Mouse (Mus musculus) stomach, embryonic 14.5 days (tissue): ENCODE results near the gene Gm45799. TPM values are rescaled to one million over a fixed set of nuclear protein-coding genes. Genes with fewer than 3 reads are reported as not detected.

ENCODE experiments used
- ATAC-seq: fragments of 200-750 bp; cut with Nextera tagmentation; 2 replicates; pipeline ENCODE4 v1.8.0; 2017; ENCODE audit warnings: low read depth, moderate TSS enrichment; ENCODE audit not compliant: insufficient number of reproducible peaks, insufficient read depth, low FRiP score
- H3K27ac ChIP-seq: fragments of 300-500 bp; sonication (generic); 2 replicates; pipeline ENCODE4 v1.5.1; 2014; ENCODE audit warnings: mild to moderate bottlenecking, low read length, moderate library complexity, mixed read lengths
- H3K27me3 ChIP-seq: fragments of 300-500 bp; sonication (generic); 2 replicates; pipeline ENCODE4 v1.6.1; 2014; ENCODE audit warnings: low read length, control low read depth, mixed read lengths; ENCODE audit not compliant: control insufficient read depth, insufficient read depth
- H3K36me3 ChIP-seq: fragments of 300-500 bp; sonication (generic); 2 replicates; pipeline ENCODE4 v1.6.1; 2014; ENCODE audit warnings: mild to moderate bottlenecking, control low read depth, low read length, moderate library complexity, mixed read lengths; ENCODE audit not compliant: control insufficient read depth, insufficient read depth
- H3K4me1 ChIP-seq: fragments of 300-500 bp; sonication (generic); 2 replicates; pipeline ENCODE4 v1.6.1; 2014; ENCODE audit warnings: low read length, control low read depth, mixed read lengths; ENCODE audit not compliant: control insufficient read depth, insufficient read depth
- H3K4me2 ChIP-seq: fragments of 300-500 bp; sonication (generic); replicated peaks from 2 replicates; pipeline ENCODE4 v1.6.1; 2014; ENCODE audit warnings: low read depth, low read length, control low read depth
- H3K4me3 ChIP-seq: fragments of 300-500 bp; sonication (generic); 2 replicates; pipeline ENCODE4 v1.5.1; 2014; ENCODE audit warnings: low read depth, low read length, control low read depth
- H3K9ac ChIP-seq: fragments of 300-500 bp; sonication (generic); replicated peaks from 2 replicates; pipeline ENCODE4 v1.6.1; 2014; ENCODE audit warnings: low read depth, mild to moderate bottlenecking, control low read depth, low read length, moderate library complexity, mixed read lengths
- H3K9me3 ChIP-seq: fragments of 300-500 bp; sonication (generic); 2 replicates; pipeline ENCODE4 v1.6.1; 2016; ENCODE audit warnings: low read depth, low read length, control low read depth; ENCODE audit not compliant: control insufficient read depth
- WGBS: fragments of 180-500 bp; shearing (Covaris S2); extraction: QIAGEN DNeasy Blood & Tissue Kit; methylation state at CpG from one replicate; pipeline ENCODE4 v1.1.7; 2014; 5-methylcytosine and 5-hydroxymethylcytosine counted together
- polyA plus RNA-seq: library from polyadenylated mRNA; unstranded; fragments of >200 nt; fragmentation: Nextera tagmentation; extraction: Ambion mirVana; gene quantifications from 2 replicates; pipeline ENCODE4 v1.2.1, GENCODE M21; 2014

Gene Gm45799
- polyA plus RNA-seq, 1 experiment from 2014 or later = 35.7 TPM

- Histone ChIP-seq H3K4me3 (no peak overlapping the region), H3K4me1 (no peaks in the 10 kb centered on the region), H3K4me2 (0 out of 2 replicates have a peak overlapping the region, but pooled peaks have one; percentile 5), H3K36me3 (no peaks in the 10 kb centered on the region), H3K9me3 (no peaks in the 10 kb centered on the region), H3K27ac (no peak overlapping the region), H3K9ac (no peak overlapping the region), H3K27me3 (no peaks in the 10 kb centered on the region)
- 8% methylated on average over 13 of the region's 13 CpGs for WGBS
- ATAC-seq = peak; percentile 71
These were observed 45.3 kb downstream of the Gm45799 start for GRCm38 (mm10) chr7:105685541-105686197.

GRCm38 (mm10) chr7:105690875-105691274 is 50.5 kb downstream of the Gm45799 start:
- Histone ChIP-seq H3K36me3 (no peaks in the 10 kb centered on the region), H3K27me3 (no peaks in the 10 kb centered on the region), H3K9me3 (no peaks in the 10 kb centered on the region), H3K9ac (no peak overlapping the region), H3K4me2 (no peak overlapping the region), H3K4me3 (no peak overlapping the region), H3K4me1 (no peaks in the 10 kb centered on the region), H3K27ac (no peak overlapping the region)
- WGBS = 81% methylated on average over 1 of the region's 1 CpGs
- no peak for ATAC-seq

- no peaks in the 10 kb centered on the region for H3K36me3 ChIP-seq
- H3K9me3 ChIP-seq = no peaks in the 10 kb centered on the region
- no peaks in the 10 kb centered on the region for H3K27me3 ChIP-seq
- H3K9ac ChIP-seq = no peak overlapping the region
- H3K27ac ChIP-seq = no peak overlapping the region
- WGBS = 84% methylated on average over 16 of the region's 16 CpGs
- H3K4me3 ChIP-seq = no peak overlapping the region
- no peak for ATAC-seq
- no peaks in the 10 kb centered on the region for H3K4me1 ChIP-seq
- no peak overlapping the region for H3K4me2 ChIP-seq
These were observed 62.8 kb downstream of the Gm45799 start for GRCm38 (mm10) chr7:105703184-105703583.

GRCm38 (mm10) chr7:105703816-105704215 is 63.5 kb downstream of the Gm45799 start:
- H3K27ac ChIP-seq = no peak overlapping the region
- H3K36me3 ChIP-seq = no peaks in the 10 kb centered on the region
- 87% methylated on average over 4 of the region's 4 CpGs for WGBS
- H3K9me3 ChIP-seq = no peaks in the 10 kb centered on the region
- H3K4me2 ChIP-seq = no peak overlapping the region
- no peak overlapping the region for H3K4me3 ChIP-seq
- ATAC-seq = no peak
- no peak overlapping the region for H3K9ac ChIP-seq
- H3K27me3 ChIP-seq = no peaks in the 10 kb centered on the region
- no peaks in the 10 kb centered on the region for H3K4me1 ChIP-seq

- no peak overlapping the region for H3K27ac ChIP-seq
- no peak overlapping the region for H3K4me2 ChIP-seq
- 88% methylated on average over 5 of the region's 5 CpGs for WGBS
- H3K4me1 ChIP-seq = no peaks in the 10 kb centered on the region
- no peak for ATAC-seq
- no peak overlapping the region for H3K9ac ChIP-seq
- no peaks in the 10 kb centered on the region for H3K36me3 ChIP-seq
- H3K27me3 ChIP-seq = no peaks in the 10 kb centered on the region
- no peaks in the 10 kb centered on the region for H3K9me3 ChIP-seq
- H3K4me3 ChIP-seq = no peak overlapping the region
These were observed 68.4 kb downstream of the Gm45799 start for GRCm38 (mm10) chr7:105708733-105709132.

GRCm38 (mm10) chr7:105715366-105715765 is 75.0 kb downstream of the Gm45799 start:
- H3K4me1 ChIP-seq = no peaks in the 10 kb centered on the region
- no peak for ATAC-seq
- H3K36me3 ChIP-seq = no peaks in the 10 kb centered on the region
- WGBS = 57% methylated on average over 3 of the region's 3 CpGs
- no peaks in the 10 kb centered on the region for H3K27me3 ChIP-seq
- H3K4me3 ChIP-seq = no peak overlapping the region
- H3K4me2 ChIP-seq = no peak overlapping the region
- no peak overlapping the region for H3K9ac ChIP-seq
- H3K9me3 ChIP-seq = no peaks in the 10 kb centered on the region
- no peak overlapping the region for H3K27ac ChIP-seq

- Histone ChIP-seq H3K9ac (no peak overlapping the region), H3K27ac (no peak overlapping the region), H3K9me3 (no peaks in the 10 kb centered on the region), H3K4me3 (no peak overlapping the region), H3K4me2 (no peak overlapping the region), H3K36me3 (no peaks in the 10 kb centered on the region), H3K4me1 (no peaks in the 10 kb centered on the region), H3K27me3 (no peaks in the 10 kb centered on the region)
- 61% methylated on average over 2 of the region's 2 CpGs for WGBS
- ATAC-seq = no peak
These were observed 81.6 kb downstream of the Gm45799 start for GRCm38 (mm10) chr7:105721916-105722315.

- Histone ChIP-seq H3K36me3 (no peaks in the 10 kb centered on the region; the same call in none of the 2 replicates), H3K9ac (no peak overlapping the region), H3K27me3 (no peaks in the 10 kb centered on the region), H3K27ac (no peak overlapping the region), H3K9me3 (no peaks in the 10 kb centered on the region), H3K4me3 (no peak overlapping the region), H3K4me2 (no peak overlapping the region), H3K4me1 (no peaks in the 10 kb centered on the region)
- peak; percentile 81 for ATAC-seq
- WGBS = 80% methylated on average over 4 of the region's 4 CpGs
These were observed 86.0 kb downstream of the Gm45799 start for GRCm38 (mm10) chr7:105726144-105726979.
